Mouse (Mus musculus): ENCODE measurements at regions not wholly inside any gene's neighbourhood (a gene's known extent, or its start where the extent isn't known, plus 50 kb on each side); places are given as distances from the start of the nearest gene placed in this dataset.

DNA sequence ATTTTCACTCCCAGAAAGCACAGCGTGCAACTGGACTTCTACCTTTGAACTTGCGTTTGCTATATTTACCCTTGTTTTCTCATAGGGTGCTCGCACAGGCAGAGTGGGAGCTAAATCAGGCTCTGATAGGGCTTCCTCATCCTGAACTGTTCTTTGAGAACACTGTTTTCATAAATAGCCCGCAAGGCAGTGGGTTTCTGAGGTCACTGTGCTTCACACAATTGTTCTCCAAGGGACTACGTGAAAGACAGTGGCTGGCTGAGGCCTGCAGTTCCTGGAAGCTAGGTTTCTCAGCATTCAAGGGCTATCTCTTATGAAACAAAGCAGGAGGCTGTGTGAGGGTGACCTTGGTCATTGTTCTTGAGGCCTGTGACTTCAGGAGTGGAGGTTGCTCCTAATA is 301.7 kb downstream of the Plk2 start:
- ATAC-seq (ENCODE audit: insufficient read depth) (peak; percentile 35; the same call in 1 of the 2 replicates), DNase-seq (ENCODE audit: low read depth in 3 of 3, low spot score in 3 of 3) (no peak)
- H3K36me3 ChIP-seq (replicated peaks; ENCODE audit: control insufficient read depth, insufficient read depth, low read depth) = no peaks in the 10 kb centered on the region
- WGBS (ENCODE audit: insufficient replicate concordance) = 45% methylated on average over 5 of the region's 5 CpGs
- no peak overlapping the region for H3K27ac ChIP-seq
- H3K4me3 ChIP-seq (ENCODE audit: insufficient read depth in 1 of 2, low read depth in 2 of 2, low read length in 2 of 2) = no peak overlapping the region
- TF ChIP-seq CTCF (IDR thresholded peaks at IDR 0.05; ENCODE audit: low read depth) = no peak
- TF ChIP-seq EP300 (IDR thresholded peaks at IDR 0.05; ENCODE audit: low read depth) = no peak
- H3K4me1 ChIP-seq (replicated peaks; ENCODE audit: control insufficient read depth in 2 of 2, insufficient read depth in 2 of 2, low read length in 1 of 2) = peaks cover 0 to 1% of the 10 kb centered on the region in 2 experiments; a peak in 1 of 4 replicates
- H3K27me3 ChIP-seq (ENCODE audit: control insufficient read depth, insufficient read depth, low read length) = no peaks in the 10 kb centered on the region
- H3K4me2 ChIP-seq (ENCODE audit: low read depth) = no peak overlapping the region
- no peak overlapping the region for H3K9ac ChIP-seq (replicated peaks)
- H3K9me3 ChIP-seq (ENCODE audit: control insufficient read depth, low read length) = no peaks in the 10 kb centered on the region

DNA sequence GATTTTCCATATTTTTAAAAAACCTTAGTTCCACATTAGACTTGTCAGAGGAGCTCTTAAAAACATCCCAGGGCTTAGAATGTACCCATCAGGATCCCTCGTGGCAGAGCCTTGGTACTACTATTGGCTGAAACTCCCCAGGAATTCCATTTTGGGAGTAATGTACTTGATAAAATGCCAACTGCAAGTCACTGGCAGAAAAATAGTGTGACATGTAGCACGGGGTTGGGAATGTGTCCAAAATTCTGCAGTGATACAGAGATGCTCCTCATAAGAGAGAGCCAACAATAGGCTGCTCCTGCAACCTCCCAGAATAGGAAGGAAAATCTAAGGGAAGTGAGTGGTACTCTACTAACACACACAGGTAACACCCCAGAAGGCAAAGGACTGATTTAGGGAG is 309.4 kb downstream of the Plk2 start:
- H3K4me1 ChIP-seq (replicated peaks; ENCODE audit: control insufficient read depth in 2 of 2, insufficient read depth in 2 of 2, low read length in 1 of 2) = no peaks in the 10 kb centered on the region
- H3K4me3 ChIP-seq (ENCODE audit: insufficient read depth in 1 of 2, low read depth in 2 of 2, low read length in 2 of 2) = no peak overlapping the region
- no peaks in the 10 kb centered on the region for H3K9me3 ChIP-seq (ENCODE audit: control insufficient read depth, low read length)
- H3K9ac ChIP-seq (replicated peaks) = no peak overlapping the region
- no peak overlapping the region for H3K27ac ChIP-seq
- WGBS (ENCODE audit: insufficient replicate concordance) = 52% methylated on average over 2 of the region's 2 CpGs
- no peaks in the 10 kb centered on the region for H3K36me3 ChIP-seq (replicated peaks; ENCODE audit: control insufficient read depth, insufficient read depth, low read depth)
- H3K27me3 ChIP-seq (ENCODE audit: control insufficient read depth, insufficient read depth, low read length) = no peaks in the 10 kb centered on the region
- TF ChIP-seq CTCF (IDR thresholded peaks at IDR 0.05; ENCODE audit: low read depth) = no peak
- no peak for TF ChIP-seq EP300 (IDR thresholded peaks at IDR 0.05; ENCODE audit: low read depth)
- DNase-seq (ENCODE audit: low read depth in 3 of 3, low spot score in 3 of 3) = no peak
- ATAC-seq (ENCODE audit: insufficient read depth) = no peak
- H3K4me2 ChIP-seq (ENCODE audit: low read depth) = no peak overlapping the region

DNA sequence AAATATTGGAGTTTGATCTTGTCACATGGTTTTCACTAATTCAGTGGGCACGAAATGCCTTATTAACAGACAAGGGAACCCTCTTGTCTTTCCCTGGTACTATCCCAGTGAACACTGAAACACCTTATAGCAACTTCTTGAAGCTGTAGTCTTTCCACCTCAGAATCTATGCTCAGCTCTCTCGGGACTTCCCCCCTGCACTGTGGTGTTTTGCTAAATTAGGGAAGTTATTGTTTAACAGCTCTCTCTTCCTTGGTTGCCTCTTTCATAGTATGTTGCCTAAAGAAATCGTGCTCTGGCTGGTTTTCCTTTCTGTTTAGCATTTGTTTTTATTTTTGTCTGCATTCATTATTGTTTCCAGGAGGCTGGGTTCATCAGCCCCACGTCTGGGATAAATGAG is 316.0 kb downstream of the Plk2 start:
- WGBS (ENCODE audit: insufficient replicate concordance) = 21% methylated on average over 4 of the region's 4 CpGs
- ATAC-seq (ENCODE audit: insufficient read depth) (no peak), DNase-seq (ENCODE audit: low read depth in 3 of 3, low spot score in 3 of 3) (no peak)
- Histone ChIP-seq H3K4me1 (replicated peaks; ENCODE audit: control insufficient read depth in 2 of 2, insufficient read depth in 2 of 2, low read length in 1 of 2) (0 out of 4 replicates have a peak, but pooled peaks cover 0 to 2% of the 10 kb centered on the region in 2 experiments), H3K27ac (no peak overlapping the region), H3K9me3 (ENCODE audit: control insufficient read depth, low read length) (no peaks in the 10 kb centered on the region), H3K27me3 (ENCODE audit: control insufficient read depth, insufficient read depth, low read length) (no peaks in the 10 kb centered on the region), H3K9ac (replicated peaks) (no peak overlapping the region), H3K36me3 (replicated peaks; ENCODE audit: control insufficient read depth, insufficient read depth, low read depth) (no peaks in the 10 kb centered on the region), H3K4me3 (ENCODE audit: insufficient read depth in 1 of 2, low read depth in 2 of 2, low read length in 2 of 2) (no peak overlapping the region), H3K4me2 (ENCODE audit: low read depth) (no peak overlapping the region)
- TF ChIP-seq CTCF (IDR thresholded peaks at IDR 0.05; ENCODE audit: low read depth) = no peak

DNA sequence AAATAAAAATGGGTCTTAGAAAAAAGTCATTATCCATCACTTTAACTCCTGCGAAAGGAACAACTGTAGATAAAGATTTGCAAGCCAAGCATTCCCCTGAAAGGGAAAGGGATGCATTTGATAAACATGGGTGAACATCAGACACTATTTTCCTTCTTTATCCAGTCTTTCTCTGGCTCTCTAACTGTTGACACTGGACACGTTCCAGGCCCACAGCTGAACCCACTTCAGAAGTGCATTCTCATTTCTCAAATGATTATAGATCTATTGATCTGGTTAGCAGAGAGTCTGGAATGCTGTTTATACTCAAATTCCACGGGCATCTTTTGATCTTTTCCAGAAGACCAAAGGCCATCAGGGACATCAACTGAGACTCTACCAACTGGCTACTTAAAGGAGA is 317.7 kb downstream of the Plk2 start:
- Histone ChIP-seq H3K27me3 (ENCODE audit: control insufficient read depth, insufficient read depth, low read length) (no peaks in the 10 kb centered on the region), H3K4me2 (ENCODE audit: low read depth) (no peak overlapping the region), H3K36me3 (replicated peaks; ENCODE audit: control insufficient read depth, insufficient read depth, low read depth) (no peaks in the 10 kb centered on the region), H3K4me3 (ENCODE audit: insufficient read depth in 1 of 2, low read depth in 2 of 2, low read length in 2 of 2) (no peak overlapping the region), H3K27ac (no peak overlapping the region), H3K9me3 (ENCODE audit: control insufficient read depth, low read length) (no peaks in the 10 kb centered on the region), H3K9ac (replicated peaks) (no peak overlapping the region), H3K4me1 (replicated peaks; ENCODE audit: control insufficient read depth in 2 of 2, insufficient read depth in 2 of 2, low read length in 1 of 2) (0 out of 4 replicates have a peak, but pooled peaks cover 0 to 2% of the 10 kb centered on the region in 2 experiments)
- TF ChIP-seq EP300 (IDR thresholded peaks at IDR 0.05; ENCODE audit: low read depth) (no peak), CTCF (IDR thresholded peaks at IDR 0.05; ENCODE audit: low read depth) (no peak)
- no peak for DNase-seq (ENCODE audit: low read depth in 3 of 3, low spot score in 3 of 3)
- no peak for ATAC-seq (ENCODE audit: insufficient read depth)
- WGBS (ENCODE audit: insufficient replicate concordance) = 32% methylated on average over 3 of the region's 3 CpGs

DNA sequence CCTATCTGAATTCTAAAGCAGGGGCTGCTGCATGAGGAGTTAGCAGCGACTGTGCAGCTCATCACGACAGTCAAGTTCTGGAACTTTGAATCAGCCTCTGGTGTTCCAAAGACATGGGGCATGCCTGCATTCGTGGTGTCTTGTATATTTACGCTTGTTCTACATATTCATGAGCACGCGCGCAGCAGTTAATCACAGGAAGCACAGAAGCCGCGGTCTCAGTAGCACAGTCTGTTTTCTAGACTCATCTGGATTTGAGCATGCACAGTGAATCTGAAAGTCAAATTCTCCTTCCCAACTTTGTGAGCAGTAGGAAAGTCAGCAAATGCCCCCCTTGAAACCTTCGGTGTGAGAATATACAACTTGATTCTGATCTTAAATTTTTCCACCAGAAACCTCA is 327.3 kb downstream of the Plk2 start:
- WGBS (ENCODE audit: insufficient replicate concordance) = 71% methylated on average over 10 of the region's 10 CpGs
- no peak for DNase-seq (ENCODE audit: low read depth in 3 of 3, low spot score in 3 of 3)
- no peak for TF ChIP-seq CTCF (IDR thresholded peaks at IDR 0.05; ENCODE audit: low read depth)
- no peak for TF ChIP-seq EP300 (IDR thresholded peaks at IDR 0.05; ENCODE audit: low read depth)
- Histone ChIP-seq H3K36me3 (replicated peaks; ENCODE audit: control insufficient read depth, insufficient read depth, low read depth) (no peaks in the 10 kb centered on the region), H3K4me1 (replicated peaks; ENCODE audit: control insufficient read depth in 2 of 2, insufficient read depth in 2 of 2, low read length in 1 of 2) (no peaks in the 10 kb centered on the region), H3K9ac (replicated peaks) (no peak overlapping the region), H3K9me3 (ENCODE audit: control insufficient read depth, low read length) (no peaks in the 10 kb centered on the region), H3K4me3 (ENCODE audit: insufficient read depth in 1 of 2, low read depth in 2 of 2, low read length in 2 of 2) (no peak overlapping the region), H3K4me2 (ENCODE audit: low read depth) (no peak overlapping the region), H3K27me3 (ENCODE audit: control insufficient read depth, insufficient read depth, low read length) (no peaks in the 10 kb centered on the region), H3K27ac (no peak overlapping the region)
- no peak for ATAC-seq (ENCODE audit: insufficient read depth)
